Mouse (Mus musculus) limb, embryonic 13.5 days (tissue): Measurements from ENCODE around the gene Slc22a23. TPM values are rescaled to one million over a fixed set of nuclear protein-coding genes. Genes with fewer than 3 reads are reported as not detected.

Source experiments
- ATAC-seq: fragments of 200-750 bp; cut with Nextera tagmentation; 2 replicates; pipeline ENCODE4 v1.8.0; 2017; ENCODE audit warnings: low read depth, moderate number of reproducible peaks, moderate TSS enrichment; ENCODE audit not compliant: low FRiP score
- H3K27ac ChIP-seq: fragments of 300-500 bp; sonication (generic); 2 replicates; pipeline ENCODE4 v1.5.1; 2015; ENCODE audit warnings: inconsistent platforms, mild to moderate bottlenecking, moderate library complexity
- H3K27me3 ChIP-seq: fragments of 300-500 bp; sonication (generic); 2 replicates; pipeline ENCODE4 v1.6.1; 2015; ENCODE audit warnings: mild to moderate bottlenecking, inconsistent platforms
- H3K36me3 ChIP-seq: fragments of 300-500 bp; sonication (generic); 2 replicates; pipeline ENCODE4 v1.6.1; 2015; ENCODE audit warnings: inconsistent platforms, mild to moderate bottlenecking, moderate library complexity
- H3K4me1 ChIP-seq: fragments of 300-500 bp; sonication (generic); 2 replicates; pipeline ENCODE4 v1.6.1; 2015; ENCODE audit warnings: inconsistent platforms
- H3K4me2 ChIP-seq: fragments of 300-500 bp; sonication (generic); replicated peaks from 2 replicates; pipeline ENCODE4 v1.6.1; 2015; ENCODE audit warnings: inconsistent platforms, mild to moderate bottlenecking, moderate library complexity
- H3K4me3 ChIP-seq: fragments of 300-500 bp; sonication (generic); 2 replicates; pipeline ENCODE4 v1.5.1; 2015; ENCODE audit warnings: moderate library complexity, mild to moderate bottlenecking, inconsistent platforms
- H3K9ac ChIP-seq: fragments of 300-500 bp; sonication (generic); 2 replicates; pipeline ENCODE4 v1.6.1; 2015; ENCODE audit warnings: mild to moderate bottlenecking, inconsistent platforms
- H3K9me3 ChIP-seq: fragments of 300-500 bp; sonication (generic); 2 replicates; pipeline ENCODE4 v1.6.1; 2016; ENCODE audit warnings: inconsistent platforms
- WGBS: fragments of 180-500 bp; shearing (Covaris S2); methylation state at CpG from one replicate; pipeline ENCODE4 v1.1.7; 2015; 5-methylcytosine and 5-hydroxymethylcytosine counted together
- polyA plus RNA-seq: library from polyadenylated mRNA; unstranded; fragments of >200 nt; fragmentation: Nextera tagmentation; extraction: Ambion mirVana; gene quantifications from 2 replicates; pipeline ENCODE4 v1.2.1, GENCODE M21; 2015

Gene Slc22a23
- polyA plus RNA-seq, 1 experiment from 2014 or later, result 4.5 TPM

GRCm38 (mm10) chr13:34334847-34335246, 10.1 kb downstream of the Slc22a23 start:
- no peaks in the 10 kb centered on the region for H3K9me3 ChIP-seq
- 76% methylated on average over 2 of the region's 2 CpGs for WGBS
- ATAC-seq, result no peak

GRCm38 (mm10) chr13:34332762-34333161, 12.2 kb downstream of the Slc22a23 start:
- H3K36me3 ChIP-seq, result no peaks in the 10 kb centered on the region
- H3K27ac ChIP-seq, result no peak overlapping the region
- no peaks in the 10 kb centered on the region for H3K9me3 ChIP-seq
- no peak overlapping the region for H3K4me3 ChIP-seq
- H3K4me2 ChIP-seq, result no peak overlapping the region
- peak; percentile 39; the same call in 1 of the 2 replicates for ATAC-seq
- WGBS, result 61% methylated on average over 7 of the region's 7 CpGs
- H3K9ac ChIP-seq, result no peak overlapping the region
- no peaks in the 10 kb centered on the region for H3K4me1 ChIP-seq
- H3K27me3 ChIP-seq, result no peaks in the 10 kb centered on the region

More at GRCm38 (mm10) chr13:34334847-34335246, 10.1 kb downstream of the Slc22a23 start:
- Histone ChIP-seq H3K36me3 (no peaks in the 10 kb centered on the region), H3K27me3 (no peaks in the 10 kb centered on the region), H3K4me1 (no peaks in the 10 kb centered on the region), H3K4me2 (no peak overlapping the region), H3K27ac (no peak overlapping the region), H3K9ac (no peak overlapping the region), H3K4me3 (no peak overlapping the region)

GRCm38 (mm10) chr13:34331399-34332186, 13.4 kb downstream of the Slc22a23 start:
- no peak for ATAC-seq
- WGBS, result 85% methylated on average over 7 of the region's 7 CpGs
- H3K4me2 ChIP-seq, result no peak overlapping the region

GRCm38 (mm10) chr13:34329589-34329988, 15.4 kb downstream of the Slc22a23 start:
- WGBS, result 89% methylated on average over 4 of the region's 4 CpGs
- no peaks in the 10 kb centered on the region for H3K27me3 ChIP-seq
- no peak overlapping the region for H3K4me3 ChIP-seq
- H3K9me3 ChIP-seq, result no peaks in the 10 kb centered on the region
- no peaks in the 10 kb centered on the region for H3K4me1 ChIP-seq
- no peak for ATAC-seq
- H3K4me2 ChIP-seq, result no peak overlapping the region
- no peak overlapping the region for H3K27ac ChIP-seq
- no peaks in the 10 kb centered on the region for H3K36me3 ChIP-seq
- no peak overlapping the region for H3K9ac ChIP-seq

More at GRCm38 (mm10) chr13:34331399-34332186, 13.4 kb downstream of the Slc22a23 start:
- H3K9me3 ChIP-seq, result no peaks in the 10 kb centered on the region
- no peaks in the 10 kb centered on the region for H3K4me1 ChIP-seq
- H3K36me3 ChIP-seq, result no peaks in the 10 kb centered on the region
- H3K27ac ChIP-seq, result no peak overlapping the region
- H3K4me3 ChIP-seq, result no peak overlapping the region
- H3K9ac ChIP-seq, result no peak overlapping the region
- H3K27me3 ChIP-seq, result no peaks in the 10 kb centered on the region

- H3K4me2 ChIP-seq, result no peak overlapping the region
- 93% methylated on average over 1 of the region's 1 CpGs for WGBS
- no peaks in the 10 kb centered on the region for H3K36me3 ChIP-seq
- no peak overlapping the region for H3K9ac ChIP-seq
- no peaks in the 10 kb centered on the region for H3K9me3 ChIP-seq
- no peak overlapping the region for H3K4me3 ChIP-seq
- H3K4me1 ChIP-seq, result no peaks in the 10 kb centered on the region
- ATAC-seq, result no peak
- no peak overlapping the region for H3K27ac ChIP-seq
- H3K27me3 ChIP-seq, result no peaks in the 10 kb centered on the region
These were observed 18.0 kb downstream of the Slc22a23 start for GRCm38 (mm10) chr13:34326992-34327391.

- no peak for ATAC-seq
- no peaks in the 10 kb centered on the region for H3K36me3 ChIP-seq
These were observed 21.6 kb downstream of the Slc22a23 start for GRCm38 (mm10) chr13:34323361-34323760.

GRCm38 (mm10) chr13:34320482-34320881, 24.5 kb downstream of the Slc22a23 start:
- Histone ChIP-seq H3K36me3 (no peaks in the 10 kb centered on the region), H3K4me2 (no peak overlapping the region), H3K9me3 (no peaks in the 10 kb centered on the region), H3K4me3 (no peak overlapping the region), H3K27ac (no peak overlapping the region), H3K9ac (no peak overlapping the region), H3K4me1 (no peaks in the 10 kb centered on the region), H3K27me3 (no peaks in the 10 kb centered on the region)
- WGBS, result 77% methylated on average over 4 of the region's 4 CpGs
- ATAC-seq, result no peak

More at GRCm38 (mm10) chr13:34323361-34323760, 21.6 kb downstream of the Slc22a23 start:
- Histone ChIP-seq H3K4me1 (no peaks in the 10 kb centered on the region), H3K27me3 (no peaks in the 10 kb centered on the region), H3K9ac (no peak overlapping the region), H3K9me3 (no peaks in the 10 kb centered on the region), H3K4me2 (no peak overlapping the region), H3K4me3 (no peak overlapping the region), H3K27ac (no peak overlapping the region)
- WGBS, result 69% methylated on average over 2 of the region's 2 CpGs

GRCm38 (mm10) chr13:34317051-34317450, 27.9 kb downstream of the Slc22a23 start:
- no peak overlapping the region for H3K4me3 ChIP-seq
- H3K36me3 ChIP-seq, result no peaks in the 10 kb centered on the region
- no peak for ATAC-seq
- no peak overlapping the region for H3K27ac ChIP-seq
- 84% methylated on average over 4 of the region's 4 CpGs for WGBS
- H3K9me3 ChIP-seq, result no peaks in the 10 kb centered on the region
- H3K27me3 ChIP-seq, result no peaks in the 10 kb centered on the region
- H3K9ac ChIP-seq, result no peak overlapping the region
- no peaks in the 10 kb centered on the region for H3K4me1 ChIP-seq
- no peak overlapping the region for H3K4me2 ChIP-seq

- no peak overlapping the region for H3K27ac ChIP-seq
- no peak overlapping the region for H3K4me3 ChIP-seq
- no peaks in the 10 kb centered on the region for H3K9me3 ChIP-seq
- ATAC-seq, result no peak
- no peaks in the 10 kb centered on the region for H3K27me3 ChIP-seq
- no peak overlapping the region for H3K9ac ChIP-seq
- H3K36me3 ChIP-seq, result no peaks in the 10 kb centered on the region
- WGBS, result 83% methylated on average over 6 of the region's 6 CpGs
- no peaks in the 10 kb centered on the region for H3K4me1 ChIP-seq
- no peak overlapping the region for H3K4me2 ChIP-seq
These were observed 28.5 kb downstream of the Slc22a23 start for GRCm38 (mm10) chr13:34316511-34316910.

- H3K27me3 ChIP-seq, result no peaks in the 10 kb centered on the region
These were observed 31.9 kb downstream of the Slc22a23 start for GRCm38 (mm10) chr13:34313033-34313491.

GRCm38 (mm10) chr13:34312346-34313002, 32.5 kb downstream of the Slc22a23 start:
- Histone ChIP-seq H3K9me3 (no peaks in the 10 kb centered on the region), H3K4me2 (no peak overlapping the region), H3K27me3 (no peaks in the 10 kb centered on the region), H3K4me1 (peaks cover 8% of the 10 kb centered on the region), H3K4me3 (no peak overlapping the region), H3K36me3 (no peaks in the 10 kb centered on the region), H3K27ac (no peak overlapping the region), H3K9ac (no peak overlapping the region)
- ATAC-seq, result no peak
- WGBS, result 84% methylated on average over 2 of the region's 2 CpGs

More at GRCm38 (mm10) chr13:34313033-34313491, 31.9 kb downstream of the Slc22a23 start:
- peaks cover 2% of the 10 kb centered on the region for H3K4me1 ChIP-seq
- ATAC-seq, result no peak
- H3K9ac ChIP-seq, result no peak overlapping the region
- H3K27ac ChIP-seq, result no peak overlapping the region
- no peaks in the 10 kb centered on the region for H3K9me3 ChIP-seq
- 75% methylated on average over 4 of the region's 4 CpGs for WGBS
- H3K36me3 ChIP-seq, result no peaks in the 10 kb centered on the region
- no peak overlapping the region for H3K4me2 ChIP-seq
- no peak overlapping the region for H3K4me3 ChIP-seq

GRCm38 (mm10) chr13:34311593-34311992, 33.4 kb downstream of the Slc22a23 start:
- Histone ChIP-seq H3K4me2 (no peak overlapping the region), H3K9ac (no peak overlapping the region), H3K4me3 (no peak overlapping the region), H3K27me3 (no peaks in the 10 kb centered on the region), H3K36me3 (no peaks in the 10 kb centered on the region), H3K9me3 (no peaks in the 10 kb centered on the region), H3K27ac (no peak overlapping the region), H3K4me1 (peaks cover 11% of the 10 kb centered on the region)
- no peak for ATAC-seq
- WGBS, result 87% methylated on average over 2 of the region's 2 CpGs
